Mouse (Mus musculus) lung, postnatal 0 days (tissue): ENCODE results near the gene Cd200r3. TPM values are rescaled to one million over a fixed set of nuclear protein-coding genes. Genes with fewer than 3 reads are reported as not detected.

Experiments
- ATAC-seq: fragments of 200-750 bp; cut with Nextera tagmentation; 2 replicates; pipeline ENCODE4 v1.8.0; 2017; ENCODE audit warnings: moderate library complexity
- DNase-seq: peaks from one replicate; pipeline ENCODE4 v3.0.0-alpha.2; 2016; ENCODE audit warnings: low spot score
- H3K27ac ChIP-seq: fragments of 300-500 bp; sonication (generic); 2 replicates; pipeline ENCODE4 v1.5.1; 2014; ENCODE audit warnings: antibody characterized with exemption, mild to moderate bottlenecking, low read length, mixed read lengths
- H3K27me3 ChIP-seq: fragments of 300-500 bp; sonication (generic); replicated peaks from 2 replicates; pipeline ENCODE4 v1.6.1; 2014; ENCODE audit warnings: low read length, mixed read lengths; ENCODE audit not compliant: insufficient read depth
- H3K36me3 ChIP-seq: fragments of 300-500 bp; sonication (generic); 2 replicates; pipeline ENCODE4 v1.6.1; 2014; ENCODE audit warnings: low read length, mixed read lengths; ENCODE audit not compliant: insufficient read depth
- H3K4me1 ChIP-seq: fragments of 300-500 bp; sonication (generic); 2 replicates; pipeline ENCODE4 v1.6.1; 2014; ENCODE audit warnings: antibody characterized with exemption, low read depth, low read length, mixed read lengths; ENCODE audit not compliant: insufficient read depth
- H3K4me2 ChIP-seq: fragments of 300-500 bp; sonication (generic); replicated peaks from 2 replicates; pipeline ENCODE4 v1.6.1; 2014; ENCODE audit warnings: low read depth, mild to moderate bottlenecking, low read length, moderate library complexity, mixed read lengths
- H3K4me3 ChIP-seq: fragments of 300-500 bp; sonication (generic); 2 replicates; pipeline ENCODE4 v1.5.1; 2014; ENCODE audit warnings: low read depth, low read length
- H3K9ac ChIP-seq: fragments of 300-500 bp; sonication (generic); replicated peaks from 2 replicates; pipeline ENCODE4 v1.6.1; 2014; ENCODE audit warnings: low read depth, mild to moderate bottlenecking
- H3K9me3 ChIP-seq: fragments of 300-500 bp; sonication (generic); 2 replicates; pipeline ENCODE4 v1.6.1; 2016; ENCODE audit warnings: low read length, mixed read lengths
- CTCF ChIP-seq: IDR thresholded peaks from 2 replicates; pipeline ENCODE4 v1.5.1; 2016; ENCODE audit warnings: antibody characterized with exemption, mild to moderate bottlenecking
- EP300 ChIP-seq: IDR thresholded peaks from 2 replicates; pipeline ENCODE4 v1.6.1; 2016; ENCODE audit warnings: antibody characterized with exemption, mild to moderate bottlenecking, control low read depth
- WGBS: fragments of 180-500 bp; shearing (Covaris S2); extraction: QIAGEN DNeasy Blood & Tissue Kit; methylation state at CpG from one replicate; pipeline ENCODE4 v1.1.7; 2014; 5-methylcytosine and 5-hydroxymethylcytosine counted together
- polyA plus RNA-seq: library from polyadenylated mRNA; unstranded; fragments of >200 nt; fragmentation: Nextera tagmentation; extraction: Ambion mirVana; gene quantifications from 2 replicates; pipeline ENCODE4 v1.2.1, GENCODE M21; 2015

Gene Cd200r3
- polyA plus RNA-seq, 1 experiment from 2014 or later = 0.87 TPM

DNA sequence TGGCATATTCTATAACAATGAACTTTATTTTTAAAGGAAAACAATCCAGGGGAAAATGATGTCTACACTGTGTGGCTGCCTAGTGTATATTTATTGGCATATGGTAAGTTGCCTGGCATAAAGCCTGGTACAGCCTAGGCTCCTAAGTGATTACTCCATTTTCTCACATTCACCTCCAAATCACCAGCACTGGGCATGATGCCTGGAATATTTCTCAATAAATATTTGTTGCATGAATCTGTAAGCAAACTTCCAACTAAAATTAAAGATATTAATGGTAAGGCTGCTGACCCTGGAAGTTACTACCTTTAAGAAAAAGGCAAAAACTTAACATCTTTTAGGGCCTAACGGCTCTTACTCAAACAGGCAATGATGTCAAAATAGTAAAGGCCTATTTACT is 72.1 kb downstream of the Cd200r3 start:
- DNase-seq = peak; percentile 59
- ATAC-seq = 0 out of 2 replicates have a peak, but pooled peaks have one; percentile 43
- 69% methylated on average over 1 of the region's 1 CpGs for WGBS

DNA sequence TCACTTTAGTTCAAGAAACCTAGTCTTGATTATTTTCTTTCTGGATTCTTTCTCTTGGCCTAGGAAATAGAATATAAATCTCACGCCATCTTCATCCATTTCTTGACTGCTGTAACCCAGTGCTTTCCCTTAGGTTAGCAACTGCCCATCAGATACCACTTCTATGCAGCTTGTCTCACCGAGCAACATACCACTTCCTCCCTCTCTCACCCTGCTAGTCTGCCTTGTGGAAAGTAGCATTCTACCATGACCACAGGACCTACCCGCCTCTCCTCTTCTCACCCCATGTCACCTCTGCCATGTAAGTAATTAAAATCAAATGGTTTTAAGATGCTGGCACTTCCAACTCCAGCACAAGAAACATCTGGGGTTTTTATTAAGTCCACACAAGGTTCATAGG is 73.0 kb downstream of the Cd200r3 start:
- TF ChIP-seq EP300 (no peak), CTCF (no peak)
- Histone ChIP-seq H3K4me1 (no peaks in the 10 kb centered on the region), H3K27ac (no peak overlapping the region), H3K36me3 (no peaks in the 10 kb centered on the region), H3K9me3 (no peaks in the 10 kb centered on the region), H3K9ac (no peak overlapping the region), H3K4me2 (no peak overlapping the region), H3K4me3 (no peak overlapping the region), H3K27me3 (no peaks in the 10 kb centered on the region)
- 65% methylated on average over 3 of the region's 3 CpGs for WGBS
- DNase-seq (no peak), ATAC-seq (no peak)

More for the DNA sequence above, 72.1 kb downstream of the Cd200r3 start:
- no peak for TF ChIP-seq CTCF
- peak; percentile 25; the same call in 1 of the 2 replicates for TF ChIP-seq EP300
- no peaks in the 10 kb centered on the region for H3K36me3 ChIP-seq
- H3K27ac ChIP-seq = no peak overlapping the region
- H3K4me2 ChIP-seq = no peak overlapping the region
- no peaks in the 10 kb centered on the region for H3K9me3 ChIP-seq
- H3K9ac ChIP-seq = no peak overlapping the region
- H3K27me3 ChIP-seq = no peaks in the 10 kb centered on the region
- no peak overlapping the region for H3K4me3 ChIP-seq
- H3K4me1 ChIP-seq = no peaks in the 10 kb centered on the region

DNA sequence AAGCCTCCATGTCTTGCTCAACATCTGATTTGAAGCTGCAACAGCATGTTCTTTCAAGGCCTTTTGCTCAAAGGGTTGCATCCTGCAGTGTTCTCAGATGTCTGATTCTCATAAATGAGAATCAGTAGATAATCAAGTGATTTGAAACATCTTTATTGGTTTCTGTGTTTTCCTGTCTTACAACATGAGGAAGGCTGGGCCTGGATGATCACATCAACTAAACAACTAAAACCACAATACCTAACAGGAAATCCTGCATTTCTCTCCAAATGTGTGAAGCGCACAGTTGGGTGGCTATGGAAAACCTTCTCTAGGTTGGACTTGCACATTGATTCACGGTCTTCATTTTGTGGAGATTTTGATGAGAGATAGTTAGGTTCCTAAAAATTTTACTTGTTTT is 75.4 kb downstream of the Cd200r3 start:
- no peak for ATAC-seq

DNA sequence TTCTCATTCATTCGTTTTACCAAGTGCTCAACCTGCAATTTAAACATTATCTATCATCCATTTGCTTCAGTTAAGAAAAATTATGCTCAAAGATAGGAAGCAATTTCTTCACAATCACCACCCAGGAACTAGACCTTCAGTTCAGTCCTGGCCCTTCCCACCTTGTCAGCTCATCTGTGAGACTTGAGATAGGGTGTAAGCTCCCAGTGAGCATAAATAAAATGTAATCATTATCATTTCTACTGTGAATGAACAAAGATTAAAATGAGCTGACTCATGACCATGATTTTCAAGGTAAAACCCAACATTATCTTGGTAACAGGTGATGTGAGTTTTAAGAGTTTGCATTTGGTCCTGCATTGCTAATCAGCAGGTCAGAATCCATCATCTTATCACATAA is 76.6 kb downstream of the Cd200r3 start:
- Histone ChIP-seq H3K4me1 (no peaks in the 10 kb centered on the region), H3K4me2 (no peak overlapping the region), H3K4me3 (no peak overlapping the region), H3K9me3 (no peaks in the 10 kb centered on the region), H3K9ac (no peak overlapping the region), H3K27me3 (no peaks in the 10 kb centered on the region), H3K36me3 (no peaks in the 10 kb centered on the region), H3K27ac (no peak overlapping the region)
- DNase-seq = no peak
- WGBS = 54% methylated on average over 1 of the region's 1 CpGs
- ATAC-seq = no peak
- no peak for TF ChIP-seq CTCF
- TF ChIP-seq EP300 = no peak

More for the DNA sequence above, 75.4 kb downstream of the Cd200r3 start:
- no peak overlapping the region for H3K4me3 ChIP-seq
- no peaks in the 10 kb centered on the region for H3K4me1 ChIP-seq
- H3K36me3 ChIP-seq = no peaks in the 10 kb centered on the region
- H3K4me2 ChIP-seq = no peak overlapping the region
- no peaks in the 10 kb centered on the region for H3K9me3 ChIP-seq
- H3K27me3 ChIP-seq = no peaks in the 10 kb centered on the region
- DNase-seq = no peak
- H3K9ac ChIP-seq = no peak overlapping the region
- H3K27ac ChIP-seq = no peak overlapping the region
- no peak for TF ChIP-seq CTCF
- TF ChIP-seq EP300 = no peak
- 71% methylated on average over 2 of the region's 2 CpGs for WGBS

DNA sequence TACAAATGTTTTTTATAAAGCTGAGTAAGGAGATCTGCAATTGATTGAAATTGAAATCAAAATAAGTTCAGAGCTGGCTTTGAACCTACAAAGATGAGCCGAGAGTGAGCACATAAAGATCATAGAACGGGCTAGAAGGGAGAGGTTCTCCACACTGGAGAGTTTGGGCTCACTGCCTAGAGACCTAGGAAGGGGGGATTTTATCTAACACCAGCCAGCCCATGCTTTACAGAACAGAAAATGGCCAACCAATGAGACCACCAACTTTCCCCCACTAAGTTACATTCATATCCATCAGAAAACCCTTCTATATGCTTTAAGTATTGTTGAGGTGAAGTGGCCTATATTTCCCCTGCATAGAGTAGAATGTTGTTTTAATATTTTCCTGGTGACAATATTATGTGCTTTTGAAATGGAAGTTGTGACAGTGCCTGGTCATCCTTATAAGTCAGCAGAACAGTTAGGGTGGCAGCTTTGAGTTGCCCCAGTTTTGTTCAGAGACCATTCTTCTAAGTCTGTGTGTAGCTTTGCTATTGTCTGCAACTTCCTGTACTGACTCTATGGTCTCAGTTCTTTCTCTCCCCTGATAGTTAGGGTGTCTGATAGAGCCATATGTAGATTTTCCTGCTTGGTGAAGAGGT is 77.3 kb downstream of the Cd200r3 start:
- WGBS = 83% methylated on average over 2 of the region's 2 CpGs

DNA sequence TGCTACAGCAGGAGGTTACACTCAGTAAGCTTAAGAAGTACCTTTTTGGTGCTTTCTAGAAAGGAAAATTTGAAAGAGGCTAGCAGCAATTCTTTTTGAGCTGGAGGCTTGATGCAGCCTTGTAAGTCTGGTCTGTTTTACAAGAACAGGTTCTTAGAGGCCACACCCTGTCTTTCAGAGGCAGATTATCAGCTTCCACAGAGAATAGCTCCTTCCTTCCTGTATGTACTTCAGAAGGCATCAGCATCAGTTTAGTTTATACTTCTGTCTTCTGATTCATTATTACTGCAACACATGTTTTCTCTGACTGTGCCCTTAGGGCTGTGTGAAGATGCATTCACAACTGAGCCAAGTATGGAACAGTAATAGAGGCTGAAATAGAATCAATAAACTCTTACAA is 78.0 kb downstream of the Cd200r3 start:
- H3K27ac ChIP-seq = no peak overlapping the region
- DNase-seq (no peak), ATAC-seq (no peak)
- H3K9me3 ChIP-seq = no peaks in the 10 kb centered on the region
- H3K27me3 ChIP-seq = no peaks in the 10 kb centered on the region
- H3K4me1 ChIP-seq = no peaks in the 10 kb centered on the region
- no peak overlapping the region for H3K9ac ChIP-seq
- H3K36me3 ChIP-seq = no peaks in the 10 kb centered on the region
- H3K4me2 ChIP-seq = no peak overlapping the region
- TF ChIP-seq CTCF = no peak
- H3K4me3 ChIP-seq = no peak overlapping the region

More for the DNA sequence above, 77.3 kb downstream of the Cd200r3 start:
- Histone ChIP-seq H3K36me3 (no peaks in the 10 kb centered on the region), H3K4me2 (no peak overlapping the region), H3K27me3 (no peaks in the 10 kb centered on the region), H3K4me3 (no peak overlapping the region), H3K27ac (no peak overlapping the region), H3K4me1 (no peaks in the 10 kb centered on the region), H3K9ac (no peak overlapping the region), H3K9me3 (no peaks in the 10 kb centered on the region)
- DNase-seq = no peak
- TF ChIP-seq EP300 (no peak), CTCF (no peak)
- ATAC-seq = no peak

DNA sequence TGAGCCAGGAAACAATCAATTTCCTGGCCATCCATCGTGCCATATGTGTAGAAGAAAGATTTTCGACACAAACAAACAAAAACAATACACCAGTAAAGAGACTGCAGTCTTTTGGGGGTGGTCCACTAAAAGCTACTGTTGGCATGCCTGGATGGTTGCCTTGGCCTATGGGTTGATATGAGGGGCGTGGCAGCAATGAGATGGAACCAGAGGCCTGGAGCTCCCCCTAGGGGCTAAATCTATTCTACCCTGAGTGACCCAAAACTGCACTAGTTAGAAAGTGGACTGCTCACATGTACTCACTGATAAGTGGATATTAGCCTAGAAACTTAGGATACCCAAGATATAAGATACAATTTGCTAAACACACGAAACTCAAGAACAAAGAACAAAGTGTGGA is 80.4 kb downstream of the Cd200r3 start:
- H3K27ac ChIP-seq = no peak overlapping the region
- no peaks in the 10 kb centered on the region for H3K9me3 ChIP-seq
- no peak overlapping the region for H3K9ac ChIP-seq
- H3K4me1 ChIP-seq = no peaks in the 10 kb centered on the region
- no peak overlapping the region for H3K4me2 ChIP-seq
- no peaks in the 10 kb centered on the region for H3K36me3 ChIP-seq
- no peak for TF ChIP-seq EP300
- TF ChIP-seq CTCF = peak; percentile 61
- WGBS = 43% methylated on average over 4 of the region's 4 CpGs
- peak; percentile 66 for DNase-seq
- no peak overlapping the region for H3K4me3 ChIP-seq
- H3K27me3 ChIP-seq = no peaks in the 10 kb centered on the region
- ATAC-seq = peak; percentile 62
